Mouse (Mus musculus) urinary bladder, adult 18-20 months (tissue): ENCODE measurements around the gene Tmem231.
A peak's percentile ranks its signal among the peaks of the same experiment; 100 is the strongest.

ENCODE experiments used
- DNase-seq, 2 experiments: peaks; one replicate each; pipeline ENCODE4 v3.0.0; 2022; ENCODE audit warnings: low spot score in 2 of 2, mixed read lengths in 2 of 2

Gene Tmem231

DNA sequence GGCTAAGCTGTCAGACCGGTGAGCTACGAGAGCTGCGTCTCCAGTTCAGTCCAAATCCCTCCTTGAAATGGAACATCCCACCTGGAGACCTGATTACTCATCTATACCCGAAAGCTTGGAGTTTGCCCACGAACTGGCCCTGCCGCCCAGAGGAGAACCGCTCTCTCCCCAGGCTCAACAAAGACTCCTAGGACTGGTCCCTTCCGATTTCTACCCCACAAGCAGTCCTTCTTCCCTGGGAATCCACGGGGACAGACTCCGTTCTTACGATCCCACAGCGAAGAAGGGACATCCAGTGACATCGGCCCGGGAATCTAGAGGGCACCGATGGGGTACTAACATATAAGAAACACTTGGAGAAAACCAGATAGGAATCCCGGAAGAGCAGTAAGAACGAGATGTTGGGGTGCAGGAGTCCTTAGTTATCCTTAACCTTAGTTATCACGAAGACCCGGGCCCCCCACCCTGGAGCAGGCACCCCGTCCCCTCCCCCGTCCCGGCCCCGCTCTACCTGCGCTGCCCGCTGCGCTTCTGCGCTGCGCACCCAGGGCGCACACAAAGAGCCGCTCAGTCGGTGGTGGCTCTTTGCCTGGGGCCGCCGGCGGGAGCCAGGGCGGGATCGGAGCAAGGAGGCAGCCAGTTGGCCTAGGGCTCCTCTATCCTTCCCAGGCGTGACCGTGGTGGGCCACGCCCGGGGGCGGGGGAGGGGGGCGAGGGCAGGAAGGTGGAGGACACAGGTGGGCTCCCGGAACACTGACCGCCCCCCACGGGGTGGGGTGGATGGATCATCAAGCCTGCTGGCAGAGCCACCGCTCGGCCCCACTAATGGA is 23.8 kb downstream of the Tmem231 start, which contains the start of gene Chst5:
Gene Chst5 (minus strand): TSS at position 827 of the 830 bp plus-strand sequence.
- DNase-seq = no peak

DNA sequence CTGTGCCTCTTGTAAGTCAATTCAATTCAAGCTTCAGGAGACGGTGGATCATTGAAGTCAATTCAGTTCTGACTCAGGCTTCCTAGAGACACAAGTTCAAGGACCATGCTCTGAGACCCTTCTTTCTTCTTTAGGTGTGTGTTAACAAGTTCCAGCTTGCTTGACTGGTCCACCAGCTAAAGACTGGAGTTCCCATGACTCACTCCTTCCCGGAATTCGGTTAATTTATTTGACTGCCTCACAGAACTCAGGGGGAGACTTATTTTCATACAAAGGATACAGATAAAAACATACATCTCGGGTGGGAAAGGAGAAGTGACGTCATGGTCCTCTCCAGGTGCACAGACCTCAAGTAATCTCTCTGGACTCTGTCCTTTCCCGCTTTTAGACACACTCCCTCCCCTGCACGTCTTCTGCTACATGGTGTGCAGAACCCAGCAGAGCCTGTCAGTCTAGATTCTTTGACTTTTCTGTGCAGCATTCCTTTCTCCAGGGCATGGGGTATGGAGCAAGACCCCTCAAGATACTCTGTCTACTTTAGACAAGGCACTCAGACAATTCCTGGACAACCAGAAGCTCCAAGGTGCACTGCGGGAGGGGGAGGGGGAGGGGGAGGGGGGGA is 28.1 kb downstream of the Tmem231 start:
- no peak for DNase-seq

DNA sequence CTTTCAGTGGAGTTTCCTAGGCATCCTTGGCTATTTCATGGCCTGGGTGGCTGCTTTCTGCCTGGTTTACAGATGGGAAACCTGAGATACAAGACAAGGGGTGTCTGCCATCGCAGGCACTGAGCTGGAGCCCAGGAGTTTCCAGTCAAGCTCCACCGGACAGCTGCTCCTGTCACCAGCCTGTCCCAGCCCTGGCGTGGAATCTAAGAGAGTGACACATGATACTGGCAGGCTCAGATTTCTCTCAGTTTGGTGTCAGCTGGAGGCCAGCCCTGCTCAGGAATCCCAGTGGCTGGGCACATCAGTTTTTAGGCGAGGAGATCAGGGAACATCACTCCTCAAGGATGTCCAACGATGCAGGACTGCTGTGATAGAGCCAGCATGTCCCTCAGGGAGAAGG is 31.6 kb downstream of the Tmem231 start:
- no peak for DNase-seq

DNA sequence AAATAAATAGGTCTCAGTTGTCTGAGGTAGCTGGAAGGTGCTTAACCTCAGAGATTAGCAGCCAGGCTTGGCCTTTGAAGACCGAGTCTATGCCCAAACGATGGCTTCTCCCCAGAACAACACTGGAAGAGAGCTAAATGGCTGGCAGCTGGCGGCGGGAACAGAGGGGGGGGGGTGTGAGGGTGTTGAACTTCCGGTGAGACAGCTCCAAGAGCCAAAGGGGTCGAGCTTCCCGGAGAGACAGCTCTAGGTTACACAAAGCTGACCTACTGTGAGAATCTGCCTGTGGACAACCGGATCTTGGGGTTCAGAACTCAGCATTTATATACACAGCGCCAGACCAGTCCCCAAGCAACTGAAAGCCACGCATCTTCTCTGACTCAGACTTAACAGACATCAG is 35.1 kb downstream of the Tmem231 start:
- no peak for DNase-seq

DNA sequence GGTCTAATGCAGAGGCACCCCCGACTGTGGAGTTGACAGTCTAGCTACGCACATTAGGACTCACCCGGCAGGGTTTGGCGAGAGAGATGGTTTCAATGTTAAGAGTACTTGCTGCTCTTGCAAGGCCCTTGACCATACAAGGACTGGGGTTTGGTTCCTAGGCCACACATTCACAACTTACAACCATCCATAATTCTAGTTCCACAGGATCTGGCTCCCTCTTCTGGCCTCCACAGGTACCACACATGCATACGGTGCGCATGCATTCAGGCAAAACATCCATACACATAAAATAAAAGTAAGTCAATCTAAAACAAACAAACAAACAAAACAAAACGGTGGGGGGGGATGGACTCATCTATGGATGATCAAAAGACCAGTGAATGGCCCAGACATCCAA is 38.7 kb downstream of the Tmem231 start:
- no peak for DNase-seq

DNA sequence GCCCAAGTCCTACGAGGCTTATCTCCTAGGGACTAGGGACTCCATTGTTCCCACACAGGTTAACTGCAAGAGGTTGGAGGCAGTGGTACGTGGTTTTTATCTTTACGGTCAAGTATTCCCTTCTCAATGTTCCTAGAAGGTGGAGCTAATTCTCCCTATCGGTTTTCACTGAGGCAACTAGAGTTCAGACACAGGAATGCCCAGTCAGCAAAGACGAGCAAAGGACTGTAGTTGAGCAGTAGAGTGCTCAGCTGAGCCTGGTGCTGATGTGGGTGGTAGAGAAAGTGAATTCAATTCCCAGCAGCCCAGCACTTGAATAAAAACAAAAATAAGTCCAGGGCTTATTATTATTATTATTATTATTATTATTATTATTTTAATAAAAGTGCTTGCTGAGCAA is 41.1 kb downstream of the Tmem231 start:
- no peak for DNase-seq

DNA sequence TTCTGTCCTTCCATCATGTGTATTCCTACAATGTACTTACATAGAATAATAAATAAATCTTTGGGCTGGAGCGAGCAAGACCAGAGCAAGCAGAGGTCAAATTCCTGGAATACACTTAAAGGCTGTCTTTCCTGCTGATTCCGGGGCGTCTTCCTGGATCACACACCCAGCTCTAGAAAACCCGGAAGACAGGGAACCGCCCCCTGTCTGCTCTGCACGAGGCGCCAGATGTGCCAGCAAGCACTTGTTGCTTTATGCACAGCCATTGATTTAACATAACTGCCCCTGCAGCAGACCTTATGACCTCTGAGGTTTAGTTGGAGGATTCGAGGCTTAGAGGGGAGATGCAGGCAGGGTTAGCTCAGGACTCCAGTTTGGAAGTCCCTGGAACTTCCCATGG is 41.7 kb downstream of the Tmem231 start:
- no peak for DNase-seq

DNA sequence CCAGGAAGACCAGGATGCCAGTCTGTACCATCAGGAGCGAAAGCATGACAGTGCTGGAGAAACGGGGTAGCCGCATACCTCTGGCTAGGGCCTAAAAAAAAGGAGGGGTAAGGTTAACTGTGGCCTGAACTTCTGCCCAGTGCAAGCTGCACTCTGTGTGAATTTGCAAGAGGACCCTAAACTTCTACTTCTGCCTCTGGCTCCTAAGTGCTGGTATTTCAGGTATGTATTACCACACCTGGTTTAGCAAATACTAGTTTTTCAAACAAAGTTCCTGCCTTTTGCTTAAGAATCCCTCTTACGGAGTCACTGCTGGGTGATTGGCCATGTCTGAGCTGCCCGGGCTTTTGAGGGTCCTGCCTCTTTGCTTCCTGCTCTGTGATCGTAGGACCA is 42.8 kb downstream of the Tmem231 start:
- DNase-seq = no peak

DNA sequence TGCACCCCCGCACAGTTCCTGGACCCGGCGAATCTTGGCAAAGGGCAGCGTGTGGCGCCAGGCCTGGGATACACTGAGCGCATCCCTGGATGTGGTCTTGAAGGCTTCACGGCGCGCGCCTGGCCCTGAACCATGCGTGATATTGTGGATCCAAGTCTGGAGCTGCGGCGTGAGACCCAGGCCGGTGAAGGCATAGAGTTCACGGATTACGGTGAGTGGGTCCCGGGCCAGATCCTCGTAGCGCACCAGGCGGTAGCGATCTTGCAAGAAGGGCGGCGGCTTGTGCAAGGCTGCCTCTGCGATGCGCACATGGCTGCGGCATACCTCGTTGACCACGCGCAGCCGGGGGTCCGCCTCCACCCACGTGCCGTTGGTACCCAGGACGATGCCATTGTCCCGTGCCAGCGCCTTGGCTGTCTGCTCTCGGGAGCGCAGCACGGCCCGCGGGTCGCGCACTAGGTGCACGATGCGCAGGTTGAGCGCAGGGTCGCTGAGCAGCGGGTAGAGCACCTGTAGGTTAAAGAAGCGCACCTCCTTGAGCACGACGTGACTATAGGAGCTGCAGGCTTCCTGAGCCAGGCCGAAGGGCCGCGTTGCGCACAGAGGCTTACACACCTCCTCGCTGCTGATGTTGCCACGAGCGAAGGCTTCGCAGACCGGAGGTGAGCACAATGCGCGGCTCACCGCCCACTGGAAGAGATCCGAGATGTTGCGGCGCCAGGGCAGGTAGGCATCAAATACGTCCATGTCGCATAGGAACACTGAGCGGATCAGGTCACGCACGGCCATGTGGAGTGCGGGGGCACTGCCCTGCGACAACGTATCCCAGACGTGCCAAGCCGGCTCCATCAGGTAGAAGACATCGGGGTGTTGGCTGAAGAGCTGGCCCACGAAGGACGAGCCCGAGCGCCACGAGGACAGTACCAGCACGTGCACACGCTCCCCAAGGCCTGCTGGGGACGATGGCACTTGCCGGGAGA is 43.5 kb downstream of the Tmem231 start:
- no peak for DNase-seq

DNA sequence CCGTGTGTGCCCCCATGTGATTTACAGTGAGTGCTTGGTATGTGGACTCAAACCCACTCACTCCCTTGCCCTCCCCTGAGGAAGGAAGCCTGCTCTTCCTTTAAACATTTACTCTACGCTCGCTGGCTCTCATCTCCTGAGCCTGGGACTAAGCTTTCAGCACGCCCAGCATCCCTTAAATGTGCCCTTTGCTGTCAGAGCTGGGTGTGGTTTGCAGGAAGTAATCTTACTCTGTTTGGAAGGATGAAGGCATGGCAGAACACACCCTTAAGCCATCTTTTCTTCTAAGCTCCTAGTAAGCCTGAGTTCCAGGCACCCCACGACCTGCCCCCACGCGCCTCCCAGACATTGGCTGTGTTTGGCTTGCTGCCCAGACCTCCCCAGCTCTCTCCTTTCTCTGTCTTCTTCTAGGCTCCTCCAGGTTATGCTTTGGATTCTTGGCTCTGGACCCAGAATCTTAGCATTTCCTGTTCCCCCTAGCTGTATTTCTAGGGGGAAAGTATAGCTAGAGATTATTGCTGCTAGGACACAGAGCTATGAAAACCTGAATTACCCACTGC is 45.5 kb downstream of the Tmem231 start:
- DNase-seq = no peak

DNA sequence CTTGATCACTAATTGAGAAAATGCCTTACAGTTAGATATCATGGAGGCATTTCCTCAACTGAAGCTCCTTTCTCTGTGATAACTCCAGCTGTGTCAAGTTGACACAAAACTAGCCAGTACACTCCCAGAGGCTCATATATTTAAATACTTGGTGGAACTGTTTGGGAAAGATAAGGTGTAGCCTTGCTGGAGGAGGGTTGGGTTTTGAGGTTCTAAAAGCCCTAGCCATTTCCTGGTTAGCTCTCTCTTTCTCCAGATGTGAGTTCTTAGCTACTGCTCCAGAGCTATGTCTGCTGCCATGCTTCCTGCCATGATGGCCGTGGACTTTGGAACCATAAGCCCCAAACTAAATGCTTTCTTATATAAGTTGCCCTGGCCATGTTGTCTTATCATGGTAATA is 46.2 kb downstream of the Tmem231 start:
- DNase-seq = no peak

DNA sequence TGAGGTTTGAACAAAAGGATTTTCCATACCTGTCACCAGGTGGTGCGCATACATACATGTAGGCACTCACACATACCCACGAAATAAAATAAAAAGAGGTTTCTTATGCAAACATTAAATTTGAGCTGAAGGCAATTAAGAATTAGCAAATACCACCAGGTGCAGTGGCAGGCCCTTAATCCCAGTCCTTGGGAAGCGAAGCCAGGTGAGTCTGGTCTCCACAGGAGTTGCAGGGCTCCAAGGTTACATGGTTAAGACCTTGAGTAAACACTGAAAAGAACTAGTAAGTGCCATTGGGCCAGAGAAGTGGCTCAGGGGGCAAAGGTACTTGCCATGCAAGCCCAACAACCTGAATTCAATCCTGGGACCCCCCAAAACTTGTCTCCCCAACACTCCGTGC is 50.1 kb downstream of the Tmem231 start:
- no peak for DNase-seq

DNA sequence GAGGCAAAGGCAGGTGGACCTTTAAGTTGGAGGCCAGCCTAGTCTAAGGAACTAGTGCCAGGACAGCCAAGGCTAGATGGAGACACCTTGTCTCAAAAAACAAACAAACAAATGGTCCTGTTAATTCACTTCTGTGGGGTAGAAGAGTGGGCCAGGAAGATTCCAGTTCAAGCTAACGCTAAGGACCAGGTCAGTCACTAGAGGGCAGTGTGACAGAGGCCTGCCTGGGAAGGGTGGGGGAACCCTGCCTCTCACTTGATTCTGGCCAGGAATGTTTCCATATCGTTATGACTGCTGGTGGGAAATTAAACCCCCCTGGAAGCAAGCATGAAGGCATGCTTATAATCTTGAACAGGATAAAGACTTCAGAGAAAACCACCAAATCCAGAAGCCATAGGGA is 52.1 kb downstream of the Tmem231 start:
- no peak for DNase-seq

DNA sequence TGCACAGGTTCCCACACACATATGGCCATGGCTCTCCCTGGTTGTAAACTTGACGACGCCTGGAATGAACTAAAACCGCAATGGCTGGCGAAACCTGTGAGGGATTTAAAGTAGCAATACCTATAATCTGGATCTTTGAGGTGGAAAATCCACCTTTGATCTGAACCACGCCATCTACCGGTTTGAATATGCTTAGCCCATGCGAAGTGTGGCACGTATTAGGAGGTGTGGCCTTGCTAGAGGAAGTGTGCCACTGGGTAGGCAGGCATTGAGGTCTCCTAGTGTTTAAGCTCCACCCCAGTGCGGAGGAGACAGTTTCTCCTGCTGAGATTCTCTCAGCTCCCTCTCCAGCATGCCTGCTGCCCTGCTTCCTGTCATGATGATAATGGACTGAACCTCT is 56.0 kb downstream of the Tmem231 start:
- no peak for DNase-seq

DNA sequence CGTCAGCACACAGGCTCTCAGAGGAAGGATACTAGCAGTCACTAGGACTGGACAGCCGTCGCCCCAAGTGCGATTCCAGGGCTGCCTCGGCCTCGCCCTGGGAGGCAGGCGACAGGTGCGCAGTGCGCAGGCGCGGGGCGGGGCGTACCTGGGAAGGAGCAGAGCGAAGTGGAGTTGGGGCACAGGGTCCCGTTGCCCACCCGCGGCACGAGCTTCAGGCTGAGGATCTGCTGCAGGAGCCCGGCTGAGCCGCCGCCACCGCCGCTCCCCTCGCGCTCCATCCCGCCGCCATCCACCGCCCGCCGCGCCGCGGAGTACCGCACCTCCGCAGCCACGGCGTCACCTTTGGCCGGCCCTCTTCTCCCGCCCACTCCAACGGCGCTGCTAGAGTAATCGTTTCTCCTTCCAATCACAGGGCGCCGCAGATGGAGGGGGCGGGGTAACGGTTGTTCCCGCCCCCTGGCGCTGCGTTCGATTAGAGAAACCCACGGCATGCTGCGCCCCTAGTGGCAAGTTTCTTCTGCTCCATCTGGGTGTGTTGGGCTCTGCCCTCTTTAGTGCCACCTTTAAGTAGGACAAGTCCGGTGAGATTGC is 57.2 kb downstream of the Tmem231 start, which contains the start of gene Tmem170:
Gene Tmem170 (minus strand): TSS at position 396 of the 594 bp plus-strand sequence.
- peak; percentile 95 to 96 for DNase-seq

DNA sequence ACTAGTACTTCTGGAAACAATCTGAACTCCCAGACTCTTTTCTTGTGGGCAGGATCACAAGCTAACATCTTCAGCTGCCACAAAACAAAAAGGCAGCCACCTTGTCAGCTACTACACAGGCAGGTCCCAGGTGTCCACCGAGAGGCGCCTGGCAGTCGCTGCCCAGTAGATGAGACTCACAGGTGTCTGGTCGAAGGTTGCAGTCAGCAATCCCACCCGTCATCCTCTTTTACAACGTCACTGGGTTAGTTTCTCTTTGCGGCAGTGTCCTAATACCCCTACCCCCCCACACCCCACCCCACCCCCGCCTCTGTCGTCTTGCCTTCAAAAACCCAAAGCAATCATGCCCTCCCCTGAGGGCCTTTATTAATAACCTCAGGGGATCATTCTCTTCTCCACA is 57.9 kb downstream of the Tmem231 start:
- DNase-seq = peak in 1 of 2 experiments; percentile 14

DNA sequence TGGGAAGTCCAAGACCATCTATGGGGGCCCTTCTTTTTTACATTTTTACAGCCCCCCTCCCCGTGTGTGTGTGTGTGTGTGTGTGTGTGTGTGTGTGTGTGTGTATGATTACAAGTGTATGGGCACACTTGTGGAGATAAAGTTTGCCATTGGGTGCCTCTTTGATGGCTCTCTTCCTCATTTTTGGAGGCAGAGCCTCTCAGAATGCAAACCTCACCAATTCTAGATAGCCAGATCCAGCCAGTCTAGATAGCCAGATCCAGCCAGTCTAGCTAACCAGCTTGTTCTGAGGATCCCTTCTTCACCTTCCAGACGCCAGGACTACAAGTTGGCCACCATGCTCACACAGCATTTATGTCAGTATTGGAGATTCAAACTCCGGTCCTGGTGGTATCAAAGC is 62.4 kb downstream of the Tmem231 start:
- no peak for DNase-seq

DNA sequence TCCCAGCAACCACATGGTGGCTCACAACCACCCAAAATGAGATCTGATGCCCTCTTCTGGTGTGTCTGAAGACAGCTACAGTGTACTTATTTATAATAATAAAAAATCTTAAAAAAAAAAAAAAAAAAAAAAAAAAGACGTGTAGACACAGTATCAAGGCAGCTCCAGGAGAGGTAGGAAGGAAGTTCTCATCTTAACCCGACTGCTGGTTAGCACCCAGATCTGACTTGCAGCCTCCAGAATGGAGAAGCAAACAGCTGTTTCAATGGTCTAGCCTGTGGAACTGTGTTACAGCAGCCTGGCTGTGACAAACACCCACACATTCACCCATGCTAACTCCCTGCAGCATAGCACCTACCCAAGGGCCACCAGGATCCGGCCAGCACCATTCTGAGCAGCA is 63.3 kb downstream of the Tmem231 start:
- no peak for DNase-seq

DNA sequence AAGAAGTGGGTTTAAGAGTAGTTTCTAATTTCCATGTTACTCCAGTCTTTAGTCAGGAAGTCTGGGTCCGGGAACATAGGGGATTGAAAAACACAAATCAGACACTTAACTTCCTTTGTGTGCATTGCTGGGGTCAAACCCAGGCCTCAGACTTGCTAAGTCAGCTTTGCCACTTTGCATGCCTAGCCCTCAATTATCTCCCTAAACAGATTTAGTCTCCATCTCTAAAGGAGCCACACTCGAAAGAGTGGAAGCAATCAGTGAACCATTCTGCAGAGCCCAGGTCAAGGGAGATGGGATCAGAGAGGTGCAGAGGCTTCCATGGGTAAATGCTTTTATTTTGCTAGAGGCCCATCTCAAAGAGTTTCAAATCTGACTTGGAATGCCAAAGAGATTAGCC is 65.0 kb downstream of the Tmem231 start:
- DNase-seq = no peak

DNA sequence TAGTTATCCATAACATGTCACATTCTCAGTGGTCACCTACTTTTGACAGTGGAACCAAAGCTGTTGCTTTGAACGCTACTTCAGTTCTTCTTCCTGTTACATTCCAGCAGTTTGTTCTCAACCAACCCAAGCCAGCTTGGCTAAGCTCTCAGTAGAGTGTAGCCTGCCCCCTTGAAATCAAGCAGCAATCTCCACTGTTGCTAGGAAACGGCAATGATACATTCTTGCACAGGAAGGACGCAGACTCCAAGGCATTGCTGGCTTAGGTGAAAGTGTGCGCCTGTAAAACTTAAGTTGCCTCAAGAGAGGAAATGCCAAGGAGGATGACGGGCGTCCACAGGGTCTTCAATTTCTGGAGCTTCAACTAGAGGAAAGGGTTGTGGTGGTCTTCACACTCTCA is 67.8 kb downstream of the Tmem231 start:
- DNase-seq = no peak

DNA sequence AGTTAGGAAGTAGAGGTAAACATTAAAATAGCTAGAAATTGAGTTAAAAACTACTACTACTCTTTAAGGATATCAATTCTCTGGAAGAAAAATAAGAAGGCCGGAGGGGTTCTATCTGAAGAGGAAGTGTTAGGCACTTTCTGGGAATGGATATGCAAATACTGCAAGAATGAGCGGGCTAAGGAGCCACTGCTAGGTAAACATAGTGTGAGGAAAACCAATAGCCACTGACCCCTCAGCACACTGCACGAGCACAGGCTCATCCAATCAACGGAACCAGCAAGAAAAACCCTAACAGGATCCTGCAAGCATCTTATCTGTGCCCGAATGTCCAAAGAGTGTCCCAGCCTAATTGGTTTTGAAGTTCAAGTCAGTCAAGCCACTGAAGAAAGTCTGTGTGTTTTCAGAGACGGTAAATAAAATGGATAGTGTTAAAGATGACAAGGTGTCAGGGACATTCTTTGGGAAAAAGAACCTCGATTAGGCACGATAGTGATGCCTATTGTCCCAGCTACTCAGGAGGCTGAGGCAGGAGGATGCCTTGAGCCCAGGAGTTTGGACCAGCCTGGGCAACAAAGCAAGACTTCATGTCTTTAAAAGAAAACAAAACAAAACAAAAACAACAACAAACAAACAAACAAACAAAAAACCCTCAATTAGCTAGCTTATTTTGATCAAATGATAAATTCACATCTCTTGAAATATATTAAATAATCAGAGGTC is 68.4 kb downstream of the Tmem231 start:
- no peak for DNase-seq
